Mouse (Mus musculus) layer of hippocampus, adult 11-12 months (tissue): ENCODE data around the gene Pla2g4e.

Experiments used
- DNase-seq: peaks from one replicate; pipeline ENCODE4 v3.0.0; 2022; ENCODE audit warnings: low spot score

Gene Pla2g4e

GRCm38 (mm10) chr2:120235947-120236640 lies 9.0 kb downstream of the Pla2g4e start:
- no peak for DNase-seq

- no peak for DNase-seq
These were observed 9.8 kb downstream of the Pla2g4e start for GRCm38 (mm10) chr2:120235381-120235780.

GRCm38 (mm10) chr2:120231642-120232041 lies 13.5 kb downstream of the Pla2g4e start:
- no peak for DNase-seq

GRCm38 (mm10) chr2:120214600-120214999 lies 30.5 kb downstream of the Pla2g4e start:
- DNase-seq, result no peak

GRCm38 (mm10) chr2:120211448-120211847 lies 33.7 kb downstream of the Pla2g4e start:
- no peak for DNase-seq

- DNase-seq, result no peak
These were observed 37.2 kb downstream of the Pla2g4e start for GRCm38 (mm10) chr2:120207926-120208325.

- DNase-seq, result no peak
These were observed 38.1 kb downstream of the Pla2g4e start for GRCm38 (mm10) chr2:120207028-120207427.

GRCm38 (mm10) chr2:120203742-120204141 lies 41.4 kb downstream of the Pla2g4e start:
- no peak for DNase-seq

GRCm38 (mm10) chr2:120200077-120200476 lies 45.1 kb downstream of the Pla2g4e start:
- DNase-seq, result no peak

GRCm38 (mm10) chr2:120188174-120188573 lies 57.0 kb downstream of the Pla2g4e start:
- DNase-seq, result no peak

- DNase-seq, result no peak
These were observed 57.6 kb downstream of the Pla2g4e start for GRCm38 (mm10) chr2:120187583-120187982.

GRCm38 (mm10) chr2:120185527-120186276 lies 59.4 kb downstream of the Pla2g4e start:
- no peak for DNase-seq

- no peak for DNase-seq
These were observed 66.2 kb downstream of the Pla2g4e start for GRCm38 (mm10) chr2:120178936-120179335.

GRCm38 (mm10) chr2:120173718-120174117 lies 71.4 kb downstream of the Pla2g4e start:
- peak; percentile 52 for DNase-seq

GRCm38 (mm10) chr2:120171362-120171761 lies 73.8 kb downstream of the Pla2g4e start:
- DNase-seq, result no peak

- peak; percentile 24 for DNase-seq
These were observed 74.4 kb downstream of the Pla2g4e start for GRCm38 (mm10) chr2:120170726-120171125.

- DNase-seq, result no peak
These were observed 75.8 kb downstream of the Pla2g4e start for GRCm38 (mm10) chr2:120169382-120169781.

GRCm38 (mm10) chr2:120167763-120168162 lies 77.4 kb downstream of the Pla2g4e start:
- no peak for DNase-seq

GRCm38 (mm10) chr2:120165474-120165873 lies 79.7 kb downstream of the Pla2g4e start:
- no peak for DNase-seq

- DNase-seq, result no peak
These were observed 85.7 kb downstream of the Pla2g4e start for GRCm38 (mm10) chr2:120159434-120159833.

GRCm38 (mm10) chr2:120158846-120159245 lies 86.3 kb downstream of the Pla2g4e start:
- DNase-seq, result no peak

- no peak for DNase-seq
These were observed 87.1 kb downstream of the Pla2g4e start for GRCm38 (mm10) chr2:120158016-120158415.

GRCm38 (mm10) chr2:120157606-120158005 lies 87.5 kb downstream of the Pla2g4e start:
- no peak for DNase-seq
